Mouse (Mus musculus) megakaryocyte, embryonic 14.5 days (primary cell): ENCODE results near the gene Plcg2.

ENCODE experiments used
- FLI1 ChIP-seq: IDR thresholded peaks from 2 replicates; pipeline ENCODE4 v1.6.1; 2012; ENCODE audit warnings: low read length, inconsistent platforms, mixed read lengths
- GATA1 ChIP-seq: IDR thresholded peaks from 3 replicates; pipeline ENCODE4 v1.6.1; 2012; ENCODE audit warnings: mixed read lengths, low read length, inconsistent platforms, borderline replicate concordance

- TF ChIP-seq GATA1 (no peak), FLI1 (no peak)
These were observed 26.4 kb upstream of the Plcg2 start for GRCm38 (mm10) chr8:117471655-117472054.
